Mouse (Mus musculus): ENCODE results near the gene Tars2. TPM values are rescaled to one million over a fixed set of nuclear protein-coding genes. Genes with fewer than 3 reads are reported as not detected.

Gene Tars2
- total and polyA plus RNA-seq, 3 experiments, result 52.3 to 69.7 (median 69.0) TPM

DNA sequence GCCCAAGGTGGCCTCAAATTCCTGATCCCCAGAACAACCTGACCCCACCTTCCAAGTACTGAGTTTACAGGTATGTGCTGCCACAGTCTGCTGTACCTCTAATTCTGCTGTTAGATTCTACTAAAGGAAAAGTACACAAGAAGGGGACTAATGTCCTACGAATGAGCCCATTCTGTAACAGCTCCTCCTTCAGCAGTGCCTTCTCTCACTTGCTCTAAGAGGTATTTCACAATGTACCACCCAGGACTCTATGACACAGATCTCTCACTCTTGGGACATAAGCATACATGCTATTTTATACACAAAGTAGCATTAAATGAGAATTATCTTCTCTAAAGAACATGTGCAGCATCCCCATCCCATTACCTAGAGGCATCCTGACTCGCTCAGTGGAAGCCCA lies 33.7 kb upstream of the Tars2 start:
- no peak for DNase-seq (ENCODE audit: low spot score)
- H3K36me3 ChIP-seq (replicated peaks), result peaks cover 37% of the 10 kb centered on the region
- no peaks in the 10 kb centered on the region for H3K27me3 ChIP-seq (ENCODE audit: insufficient read depth, low read length)
- H3K4me1 ChIP-seq (ENCODE audit: insufficient read depth, low read depth, low read length), result peaks cover 17% of the 10 kb centered on the region
- no peak overlapping the region for H3K4me3 ChIP-seq (ENCODE audit: low read depth, low read length)
- no peak for ATAC-seq (ENCODE audit: extremely low read depth, insufficient number of reproducible peaks, low FRiP score, poor library complexity, severe bottlenecking)
- no peaks in the 10 kb centered on the region for H3K9me3 ChIP-seq (replicated peaks)
- TF ChIP-seq GATA2 (IDR thresholded peaks at IDR 0.05; ENCODE audit: borderline replicate concordance, low read depth, low read length) (no peak), TAL1 (conservative IDR thresholded peaks at IDR 0.05; ENCODE audit: low read depth, low read length) (no peak), CTCF (IDR thresholded peaks at IDR 0.05; ENCODE audit: low read depth, low read length) (no peak), POLR2AphosphoS5 (IDR thresholded peaks at IDR 0.05; ENCODE audit: insufficient replicate concordance, low read depth, low read length) (no peak), GATA1 (IDR thresholded peaks at IDR 0.05; ENCODE audit: borderline replicate concordance, low read length) (no peak)

DNA sequence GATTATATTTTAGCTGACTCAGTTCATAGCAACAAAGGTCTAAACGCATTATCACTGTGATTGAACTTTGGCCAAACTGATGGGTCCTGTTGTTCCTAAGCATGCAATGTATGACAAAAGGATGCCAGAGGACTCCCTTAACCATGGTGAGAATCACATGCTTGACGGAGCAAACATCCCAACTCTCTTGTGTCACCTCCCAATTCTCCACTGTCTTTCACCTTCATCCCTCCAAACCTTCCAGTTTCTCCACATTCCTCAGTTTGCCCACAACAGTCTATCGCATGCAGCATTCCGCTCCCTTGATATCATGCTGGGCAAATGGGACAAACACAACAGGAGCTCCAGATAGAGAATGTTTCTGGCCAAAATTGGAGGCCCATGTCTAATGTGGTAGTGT lies 25.5 kb upstream of the Tars2 start:
- H3K4me3 ChIP-seq (ENCODE audit: low read depth, low read length), result no peak overlapping the region
- no peaks in the 10 kb centered on the region for H3K27me3 ChIP-seq (ENCODE audit: insufficient read depth, low read length)
- peaks cover 82% of the 10 kb centered on the region for H3K36me3 ChIP-seq (replicated peaks)
- no peaks in the 10 kb centered on the region for H3K9me3 ChIP-seq (replicated peaks)
- no peak for TF ChIP-seq POLR2AphosphoS5 (IDR thresholded peaks at IDR 0.05; ENCODE audit: insufficient replicate concordance, low read depth, low read length)
- TF ChIP-seq CTCF (IDR thresholded peaks at IDR 0.05; ENCODE audit: low read depth, low read length), result no peak
- no peak for TF ChIP-seq TAL1 (conservative IDR thresholded peaks at IDR 0.05; ENCODE audit: low read depth, low read length)
- no peak for TF ChIP-seq GATA2 (IDR thresholded peaks at IDR 0.05; ENCODE audit: borderline replicate concordance, low read depth, low read length)
- TF ChIP-seq GATA1 (IDR thresholded peaks at IDR 0.05; ENCODE audit: borderline replicate concordance, low read length), result no peak
- no peak for ATAC-seq (ENCODE audit: extremely low read depth, insufficient number of reproducible peaks, low FRiP score, poor library complexity, severe bottlenecking)
- H3K4me1 ChIP-seq (ENCODE audit: insufficient read depth, low read depth, low read length), result no peaks in the 10 kb centered on the region
- no peak for DNase-seq (ENCODE audit: low spot score)

DNA sequence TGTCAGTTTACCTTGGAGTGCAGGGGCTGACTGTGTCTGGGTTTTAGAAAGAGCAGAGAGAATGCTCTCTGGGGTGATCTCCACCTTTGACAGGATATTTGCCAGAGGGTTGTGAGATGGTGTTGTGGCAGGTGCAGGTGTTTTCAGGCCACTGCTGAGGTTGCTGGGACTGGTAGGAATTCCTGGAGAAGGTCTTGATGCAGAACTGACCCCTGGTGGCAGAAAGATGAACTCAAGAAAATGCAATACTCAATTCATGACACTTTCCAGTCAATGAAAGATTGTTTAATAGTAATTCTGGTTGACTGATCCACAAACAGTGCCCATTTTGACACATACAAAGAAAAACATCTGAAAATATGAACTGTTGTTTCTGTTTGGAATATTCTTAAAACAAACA lies 12.0 kb upstream of the Tars2 start:
- Histone ChIP-seq H3K27me3 (ENCODE audit: insufficient read depth, low read length) (no peaks in the 10 kb centered on the region), H3K36me3 (replicated peaks) (peaks cover 83% of the 10 kb centered on the region), H3K4me3 (ENCODE audit: low read depth, low read length) (no peak overlapping the region), H3K4me1 (ENCODE audit: insufficient read depth, low read depth, low read length) (no peaks in the 10 kb centered on the region), H3K9me3 (replicated peaks) (no peaks in the 10 kb centered on the region)
- ATAC-seq (ENCODE audit: extremely low read depth, insufficient number of reproducible peaks, low FRiP score, poor library complexity, severe bottlenecking), result no peak
- no peak for TF ChIP-seq TAL1 (conservative IDR thresholded peaks at IDR 0.05; ENCODE audit: low read depth, low read length)
- TF ChIP-seq GATA2 (IDR thresholded peaks at IDR 0.05; ENCODE audit: borderline replicate concordance, low read depth, low read length), result no peak
- no peak for TF ChIP-seq POLR2AphosphoS5 (IDR thresholded peaks at IDR 0.05; ENCODE audit: insufficient replicate concordance, low read depth, low read length)
- no peak for TF ChIP-seq CTCF (IDR thresholded peaks at IDR 0.05; ENCODE audit: low read depth, low read length)
- TF ChIP-seq GATA1 (IDR thresholded peaks at IDR 0.05; ENCODE audit: borderline replicate concordance, low read length), result no peak
- no peak for DNase-seq (ENCODE audit: low spot score)

DNA sequence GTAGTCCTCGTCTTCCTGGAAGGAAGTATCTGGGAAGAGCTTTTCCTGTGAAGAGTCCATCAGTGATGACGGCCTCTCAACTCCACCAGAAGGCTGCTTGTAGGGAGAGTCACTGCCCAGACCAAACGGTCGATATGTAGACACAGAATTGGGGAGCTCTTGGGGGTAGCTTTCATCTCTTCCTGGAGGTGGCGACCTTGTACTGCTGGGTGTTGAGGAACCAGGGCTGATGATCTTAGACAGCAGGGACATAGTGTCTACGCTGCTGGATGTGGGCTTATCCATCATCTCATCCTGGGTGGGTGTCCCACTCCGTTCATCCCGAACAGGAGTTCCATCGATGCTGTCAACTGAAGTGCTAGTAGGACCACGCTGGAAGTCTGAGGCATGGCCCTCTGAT lies 5.5 kb upstream of the Tars2 start:
- no peak overlapping the region for H3K4me3 ChIP-seq (ENCODE audit: low read depth, low read length)
- H3K27me3 ChIP-seq (ENCODE audit: insufficient read depth, low read length), result no peaks in the 10 kb centered on the region
- peaks cover 81% of the 10 kb centered on the region for H3K36me3 ChIP-seq (replicated peaks)
- H3K4me1 ChIP-seq (ENCODE audit: insufficient read depth, low read depth, low read length), result no peaks in the 10 kb centered on the region
- no peaks in the 10 kb centered on the region for H3K9me3 ChIP-seq (replicated peaks)
- TF ChIP-seq GATA2 (IDR thresholded peaks at IDR 0.05; ENCODE audit: borderline replicate concordance, low read depth, low read length) (no peak), GATA1 (IDR thresholded peaks at IDR 0.05; ENCODE audit: borderline replicate concordance, low read length) (no peak), CTCF (IDR thresholded peaks at IDR 0.05; ENCODE audit: low read depth, low read length) (no peak)
- no peak for DNase-seq (ENCODE audit: low spot score)
- no peak for ATAC-seq (ENCODE audit: extremely low read depth, insufficient number of reproducible peaks, low FRiP score, poor library complexity, severe bottlenecking)

DNA sequence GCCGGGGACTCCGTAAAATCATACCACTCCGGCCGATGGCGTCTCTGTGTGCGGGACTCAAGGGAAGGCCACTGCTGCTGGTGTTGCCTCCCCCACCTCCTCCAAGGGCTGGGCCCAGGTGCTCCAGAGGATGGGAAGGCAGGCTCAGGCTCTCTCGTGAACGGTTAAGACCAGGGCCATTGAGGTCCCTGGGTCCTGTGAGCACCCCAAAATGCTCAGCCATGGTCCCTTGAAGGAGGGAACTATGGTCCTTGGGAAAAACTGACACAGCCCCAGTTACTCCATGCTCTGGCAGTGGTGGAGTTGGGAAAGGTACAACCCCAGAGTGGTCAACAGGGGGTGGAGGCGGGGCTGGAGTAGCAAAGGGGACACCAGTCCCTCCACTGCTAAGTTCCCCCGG lies 3.8 kb upstream of the Tars2 start:
- H3K36me3 ChIP-seq (replicated peaks), result peaks cover 71% of the 10 kb centered on the region
- H3K27me3 ChIP-seq (ENCODE audit: insufficient read depth, low read length), result no peaks in the 10 kb centered on the region
- H3K9me3 ChIP-seq (replicated peaks), result no peaks in the 10 kb centered on the region

DNA sequence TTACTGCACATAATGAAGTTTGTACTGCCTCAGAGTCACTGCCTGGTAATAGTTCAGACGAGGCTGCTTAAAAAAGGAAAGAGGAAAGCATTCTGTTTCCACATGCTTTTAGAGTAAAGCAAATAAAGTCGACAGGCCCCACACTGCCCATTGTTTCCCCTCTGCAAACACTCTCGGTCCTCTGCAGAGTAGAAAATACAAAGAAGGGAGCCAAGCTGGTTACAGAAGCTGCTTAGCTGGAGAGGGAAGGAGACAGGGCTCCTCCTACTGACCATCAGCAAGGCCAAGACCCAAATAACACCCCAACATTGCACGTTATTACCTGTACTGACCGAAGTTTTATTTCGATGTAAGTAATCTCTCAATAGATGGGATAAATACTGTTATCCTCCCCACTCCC lies 3.0 kb upstream of the Tars2 start:
- peaks cover 63% of the 10 kb centered on the region for H3K36me3 ChIP-seq (replicated peaks)
- H3K27me3 ChIP-seq (ENCODE audit: insufficient read depth, low read length), result no peaks in the 10 kb centered on the region
- no peak for TF ChIP-seq GATA1 (IDR thresholded peaks at IDR 0.05; ENCODE audit: borderline replicate concordance, low read length)
- TF ChIP-seq GATA2 (IDR thresholded peaks at IDR 0.05; ENCODE audit: borderline replicate concordance, low read depth, low read length), result no peak
- TF ChIP-seq TAL1 (conservative IDR thresholded peaks at IDR 0.05; ENCODE audit: low read depth, low read length), result no peak
- no peak for TF ChIP-seq CTCF (IDR thresholded peaks at IDR 0.05; ENCODE audit: low read depth, low read length)
- TF ChIP-seq POLR2AphosphoS5 (IDR thresholded peaks at IDR 0.05; ENCODE audit: insufficient replicate concordance, low read depth, low read length), result no peak

More for the DNA sequence above, 3.8 kb upstream of the Tars2 start:
- TF ChIP-seq GATA2 (IDR thresholded peaks at IDR 0.05; ENCODE audit: borderline replicate concordance, low read depth, low read length), result no peak
- TF ChIP-seq TAL1 (conservative IDR thresholded peaks at IDR 0.05; ENCODE audit: low read depth, low read length), result no peak
- TF ChIP-seq POLR2AphosphoS5 (IDR thresholded peaks at IDR 0.05; ENCODE audit: insufficient replicate concordance, low read depth, low read length), result no peak
- TF ChIP-seq GATA1 (IDR thresholded peaks at IDR 0.05; ENCODE audit: borderline replicate concordance, low read length), result no peak
- no peak for TF ChIP-seq CTCF (IDR thresholded peaks at IDR 0.05; ENCODE audit: low read depth, low read length)
- no peak overlapping the region for H3K4me3 ChIP-seq (ENCODE audit: low read depth, low read length)
- no peaks in the 10 kb centered on the region for H3K4me1 ChIP-seq (ENCODE audit: insufficient read depth, low read depth, low read length)
- no peak for DNase-seq (ENCODE audit: low spot score)
- no peak for ATAC-seq (ENCODE audit: extremely low read depth, insufficient number of reproducible peaks, low FRiP score, poor library complexity, severe bottlenecking)

More for the DNA sequence above, 3.0 kb upstream of the Tars2 start:
- Histone ChIP-seq H3K4me1 (ENCODE audit: insufficient read depth, low read depth, low read length) (no peaks in the 10 kb centered on the region), H3K9me3 (replicated peaks) (no peaks in the 10 kb centered on the region), H3K4me3 (ENCODE audit: low read depth, low read length) (no peak overlapping the region)
- ATAC-seq (ENCODE audit: extremely low read depth, insufficient number of reproducible peaks, low FRiP score, poor library complexity, severe bottlenecking), result no peak
- DNase-seq (ENCODE audit: low spot score), result no peak

Data from G1E (cell line).